Mouse (Mus musculus): ENCODE results near the gene Gramd1b.

DNA sequence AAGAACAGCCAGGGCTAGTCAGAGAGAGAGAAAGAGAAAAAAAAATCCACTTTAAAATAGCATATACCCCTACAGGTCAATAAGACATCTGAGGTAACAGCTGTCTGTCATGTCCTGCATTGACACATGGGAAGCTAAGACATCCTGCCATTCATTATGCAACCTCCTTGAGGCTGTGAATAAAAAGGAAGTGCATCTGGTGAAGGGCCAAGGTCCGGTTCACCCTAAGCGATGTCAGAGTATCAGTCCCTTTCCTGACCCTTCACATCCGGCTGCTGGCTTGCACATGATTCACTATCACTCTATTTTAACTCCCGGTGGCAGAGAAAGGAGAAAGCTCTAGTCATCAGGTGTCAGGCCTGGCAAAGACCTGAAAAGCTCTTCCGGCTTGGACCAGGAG, 73.7 kb downstream of the Gramd1b start:
- TF ChIP-seq EP300 (IDR thresholded peaks at IDR 0.05; ENCODE audit: low read depth) (no peak), CTCF (IDR thresholded peaks at IDR 0.05; ENCODE audit: low read depth) (no peak)

Data from heart, postnatal 0 days (tissue).